Mouse (Mus musculus) lung, adult 2 months (tissue): Measurements from ENCODE around the gene 4930438A08Rik.

Experiments
- CTCF ChIP-seq: fragments of 200-500 bp; IDR thresholded peaks from 2 replicates; pipeline ENCODE4 v1.5.1; 2011; ENCODE audit warnings: mild to moderate bottlenecking, low read length, control low read depth; ENCODE audit not compliant: insufficient read depth
- POLR2A ChIP-seq: fragments of 200-500 bp; IDR thresholded peaks from 2 replicates; pipeline ENCODE4 v1.6.1; 2011; ENCODE audit warnings: low read depth, mild to moderate bottlenecking, control low read depth, low read length, borderline replicate concordance; ENCODE audit errors: extremely low read depth

DNA sequence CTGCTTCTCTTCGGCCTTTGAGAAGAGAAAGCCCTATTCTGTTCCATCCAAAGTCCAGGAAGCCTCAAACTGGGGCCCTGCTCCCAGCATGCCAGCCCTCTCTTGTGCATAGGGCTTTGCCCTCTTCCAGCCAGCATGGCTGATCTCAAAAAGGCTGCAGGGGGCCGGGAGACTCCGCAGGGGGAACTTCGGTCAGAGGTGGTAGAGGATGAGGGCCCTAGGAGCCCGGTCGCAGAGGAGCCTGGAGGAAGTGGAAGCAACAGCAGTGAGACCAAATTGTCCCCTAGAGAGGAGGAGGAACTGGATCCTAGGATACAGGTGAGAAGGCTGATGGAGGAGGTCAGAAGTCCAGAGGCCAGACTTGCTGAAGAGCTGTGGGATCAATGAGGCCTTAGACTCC, 56.9 kb downstream of the 4930438A08Rik start:
- TF ChIP-seq POLR2A (no peak), CTCF (no peak)
